Mouse (Mus musculus) G1E (cell line): ENCODE measurements at regions not wholly inside any gene's neighbourhood (a gene's known extent, or its start where the extent isn't known, plus 50 kb on each side); places are given as distances from the start of the nearest gene placed in this dataset.

Experiments used
- CTCF ChIP-seq: IDR thresholded peaks from 2 replicates; pipeline ENCODE4 v1.5.1; 2012; ENCODE audit warnings: low read depth, low read length, inconsistent platforms, mixed read lengths
- GATA1 ChIP-seq: IDR thresholded peaks from 2 replicates; pipeline ENCODE4 v1.6.1; 2012; ENCODE audit warnings: borderline replicate concordance, low read length, inconsistent platforms, mixed read lengths

GRCm38 (mm10) chr3:115529918-115530317 is 185.0 kb downstream of the S1pr1 start:
- no peak for TF ChIP-seq CTCF
- no peak for TF ChIP-seq GATA1
